Mouse (Mus musculus) embryonic facial prominence, embryonic 11.5 days (tissue): ENCODE measurements around the gene Ipo11. TPM values are rescaled to one million over a fixed set of nuclear protein-coding genes. Genes with fewer than 3 reads are reported as not detected.

Experiments used
- ATAC-seq: fragments of 200-750 bp; cut with Nextera tagmentation; replicated peaks from 2 replicates; pipeline ENCODE4 v1.8.0; 2017; ENCODE audit warnings: low read depth; ENCODE audit not compliant: insufficient number of reproducible peaks, low FRiP score, low TSS enrichment
- DNase-seq: peaks from one replicate; pipeline ENCODE4 v3.0.0-alpha.2; 2015; ENCODE audit warnings: low spot score
- H3K27ac ChIP-seq: fragments of 300-500 bp; sonication (generic); replicated peaks from 2 replicates; pipeline ENCODE4 v1.5.1; 2014; ENCODE audit warnings: mild to moderate bottlenecking, low read depth, low read length, control low read depth
- H3K27me3 ChIP-seq: fragments of 300-500 bp; sonication (generic); 2 replicates; pipeline ENCODE4 v1.6.1; 2014; ENCODE audit warnings: mild to moderate bottlenecking, low read length, moderate library complexity, mixed read lengths; ENCODE audit not compliant: control insufficient read depth, insufficient read depth
- H3K36me3 ChIP-seq: fragments of 300-500 bp; sonication (generic); replicated peaks from 2 replicates; pipeline ENCODE4 v1.6.1; 2014; ENCODE audit warnings: low read depth, mild to moderate bottlenecking, low read length, moderate library complexity, mixed read lengths; ENCODE audit not compliant: control insufficient read depth, insufficient read depth
- H3K4me1 ChIP-seq: fragments of 300-500 bp; sonication (generic); 2 replicates; pipeline ENCODE4 v1.6.1; 2014; ENCODE audit warnings: low read length, mixed read lengths; ENCODE audit not compliant: control insufficient read depth, insufficient read depth
- H3K4me2 ChIP-seq: fragments of 300-500 bp; sonication (generic); 2 replicates; pipeline ENCODE4 v1.6.1; 2014; ENCODE audit warnings: low read depth, mild to moderate bottlenecking, control low read depth, low read length, moderate library complexity
- H3K4me3 ChIP-seq: fragments of 300-500 bp; sonication (generic); 2 replicates; pipeline ENCODE4 v1.5.1; 2014; ENCODE audit warnings: low read depth, low read length, control low read depth
- H3K9ac ChIP-seq: fragments of 300-500 bp; sonication (generic); replicated peaks from 2 replicates; pipeline ENCODE4 v1.6.1; 2014; ENCODE audit warnings: mild to moderate bottlenecking, control low read depth, low read length
- H3K9me3 ChIP-seq: fragments of 300-500 bp; sonication (generic); replicated peaks from 2 replicates; pipeline ENCODE4 v1.6.1; 2016; ENCODE audit warnings: mild to moderate bottlenecking, low read length, inconsistent platforms, mixed read lengths; ENCODE audit not compliant: control insufficient read depth
- WGBS: fragments of 180-500 bp; shearing (Covaris S2); extraction: QIAGEN DNeasy Blood & Tissue Kit; methylation state at CpG from one replicate; pipeline ENCODE4 v1.1.7; 2014; 5-methylcytosine and 5-hydroxymethylcytosine counted together
- polyA plus RNA-seq: library from polyadenylated mRNA; unstranded; fragments of >200 nt; fragmentation: Nextera tagmentation; extraction: Ambion mirVana; gene quantifications from 2 replicates; pipeline ENCODE4 v1.2.1, GENCODE M21; 2014

Ipo11 gene
- 75.4 and 77.3 TPM in 2 replicates for polyA plus RNA-seq

DNA sequence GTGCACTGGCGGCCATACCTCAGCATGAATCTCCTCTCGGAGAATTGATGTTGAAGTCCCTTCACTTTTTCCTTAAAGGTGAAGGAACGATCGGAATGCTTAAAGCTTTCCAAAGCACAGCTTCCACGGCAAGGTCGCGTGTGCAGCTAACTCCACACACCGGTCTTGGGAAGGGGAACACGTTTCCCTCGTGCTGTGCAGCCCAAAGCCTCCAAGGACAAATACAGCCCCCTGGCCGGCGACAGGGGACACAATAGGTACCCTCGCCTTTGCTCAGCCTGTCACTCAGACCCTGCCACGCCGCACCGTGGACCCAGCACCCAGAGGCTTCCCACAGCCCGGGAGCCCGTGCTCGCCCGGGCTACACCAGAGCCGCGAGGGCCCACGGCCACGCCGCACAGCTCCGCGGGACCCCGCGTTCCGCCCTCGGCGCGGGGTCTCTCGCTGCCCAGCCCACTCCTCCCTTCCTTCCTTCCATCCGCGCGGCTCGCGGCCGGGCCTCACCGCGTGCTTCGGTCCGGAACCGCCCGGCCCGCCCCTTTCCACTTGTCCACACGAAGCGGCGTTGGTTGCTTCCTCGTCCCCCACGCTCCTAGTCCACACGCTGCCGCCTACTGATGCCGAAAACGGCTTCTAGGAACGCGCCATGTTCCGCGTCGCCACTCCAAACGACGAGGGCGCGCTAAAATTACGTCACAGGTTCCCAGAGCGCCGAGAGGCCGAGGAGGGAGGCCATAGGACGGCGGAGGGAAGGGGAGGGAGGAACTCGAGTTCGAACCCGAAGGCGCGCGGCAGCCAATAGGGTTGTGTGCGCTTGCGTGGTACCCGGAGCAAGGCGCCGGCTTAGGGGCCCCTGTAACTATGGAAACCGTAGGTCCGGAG, at the start of gene Ipo11:
Ipo11 (minus strand) TSS at position 703 of the 882 bp plus-strand sequence.
- Histone ChIP-seq H3K27me3 (no peaks in the 10 kb centered on the region), H3K4me1 (no peaks in the 10 kb centered on the region), H3K9ac (peak within 1 kb of the TSS; percentile 91), H3K36me3 (no peaks in the 10 kb centered on the region), H3K4me3 (peak within 1 kb of the TSS; percentile 97), H3K9me3 (no peaks in the 10 kb centered on the region), H3K27ac (peak within 1 kb of the TSS; percentile 57), H3K4me2 (peak within 1 kb of the TSS; percentile 29)
- ATAC-seq = peak; percentile 98
- peak; percentile 99 for DNase-seq
- WGBS = under 1% methylated on average over 84 of the region's 84 CpGs

DNA sequence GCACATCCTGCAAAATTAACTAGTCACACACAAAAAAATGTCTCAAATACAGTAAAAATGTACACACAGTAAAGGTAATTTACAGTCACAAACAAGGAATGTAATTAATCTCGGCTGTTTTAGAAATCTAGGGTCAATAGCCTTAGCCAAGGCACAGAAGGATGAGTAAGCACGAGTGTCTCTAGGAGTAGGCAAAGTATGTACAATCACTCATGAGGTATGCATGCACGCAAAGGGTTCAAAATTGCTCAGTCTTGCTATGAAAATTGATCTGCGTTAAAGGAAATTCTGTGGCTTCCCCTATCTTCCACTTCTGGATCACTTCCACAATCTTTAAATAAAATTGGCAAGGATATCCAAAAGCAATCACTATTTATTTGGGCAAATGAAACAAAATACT, 24.7 kb upstream of the Ipo11 start:
- DNase-seq = no peak
- Histone ChIP-seq H3K36me3 (peaks cover 7% of the 10 kb centered on the region), H3K9ac (no peak overlapping the region), H3K9me3 (no peaks in the 10 kb centered on the region), H3K4me3 (no peak overlapping the region), H3K4me2 (no peak overlapping the region), H3K27me3 (no peaks in the 10 kb centered on the region), H3K27ac (no peak overlapping the region), H3K4me1 (no peaks in the 10 kb centered on the region)
- ATAC-seq = no peak
- 91% methylated on average over 4 of the region's 4 CpGs for WGBS

DNA sequence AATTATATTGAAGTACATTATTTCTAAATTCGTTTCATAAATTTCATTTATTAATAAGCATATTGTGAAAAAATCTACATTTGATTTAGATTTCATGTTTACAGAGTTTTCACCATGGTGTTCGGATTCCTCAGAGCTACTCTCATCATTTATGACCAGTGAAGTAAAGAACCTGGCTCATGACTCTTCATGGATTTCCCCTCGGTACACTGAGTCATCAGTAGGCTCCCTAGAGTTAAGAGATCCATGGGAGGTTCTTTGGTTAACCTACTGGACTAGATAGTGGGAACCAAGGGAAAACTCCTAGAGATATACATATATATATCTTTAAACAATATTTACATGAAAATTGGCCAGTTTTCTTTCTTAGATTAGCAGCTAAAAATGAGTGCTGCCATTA, 23.8 kb upstream of the Ipo11 start:
- DNase-seq = no peak
- no peak overlapping the region for H3K4me2 ChIP-seq
- no peaks in the 10 kb centered on the region for H3K27me3 ChIP-seq
- H3K27ac ChIP-seq = no peak overlapping the region
- H3K36me3 ChIP-seq = peaks cover 7% of the 10 kb centered on the region
- no peak overlapping the region for H3K4me3 ChIP-seq
- H3K9me3 ChIP-seq = no peaks in the 10 kb centered on the region
- no peak for ATAC-seq
- 88% methylated on average over 3 of the region's 3 CpGs for WGBS
- H3K9ac ChIP-seq = no peak overlapping the region
- no peaks in the 10 kb centered on the region for H3K4me1 ChIP-seq

GRCm38 (mm10) chr13:106958286-106958685, 21.5 kb upstream of the Ipo11 start:
- Histone ChIP-seq H3K4me2 (no peak overlapping the region), H3K27ac (no peak overlapping the region), H3K4me3 (no peak overlapping the region), H3K4me1 (no peaks in the 10 kb centered on the region), H3K9me3 (no peaks in the 10 kb centered on the region), H3K36me3 (peaks cover 9% of the 10 kb centered on the region), H3K27me3 (no peaks in the 10 kb centered on the region), H3K9ac (no peak overlapping the region)
- WGBS = 89% methylated on average over 3 of the region's 3 CpGs
- no peak for ATAC-seq
- no peak for DNase-seq

- DNase-seq = no peak
- H3K36me3 ChIP-seq = peaks cover 9% of the 10 kb centered on the region
- H3K27me3 ChIP-seq = no peaks in the 10 kb centered on the region
- 90% methylated on average over 4 of the region's 4 CpGs for WGBS
- no peak overlapping the region for H3K27ac ChIP-seq
- no peak for ATAC-seq
- no peaks in the 10 kb centered on the region for H3K9me3 ChIP-seq
- H3K4me1 ChIP-seq = no peaks in the 10 kb centered on the region
- no peak overlapping the region for H3K9ac ChIP-seq
- H3K4me2 ChIP-seq = no peak overlapping the region
- H3K4me3 ChIP-seq = no peak overlapping the region
Observed at GRCm38 (mm10) chr13:106957554-106957953, 20.8 kb upstream of the Ipo11 start.

- H3K4me3 ChIP-seq = no peak overlapping the region
- DNase-seq = no peak
- H3K9ac ChIP-seq = no peak overlapping the region
- no peak overlapping the region for H3K27ac ChIP-seq
- H3K36me3 ChIP-seq = peaks cover 11% of the 10 kb centered on the region
- H3K4me1 ChIP-seq = no peaks in the 10 kb centered on the region
- no peak for ATAC-seq
- 92% methylated on average over 3 of the region's 3 CpGs for WGBS
- H3K4me2 ChIP-seq = no peak overlapping the region
- no peaks in the 10 kb centered on the region for H3K9me3 ChIP-seq
- H3K27me3 ChIP-seq = no peaks in the 10 kb centered on the region
Observed at GRCm38 (mm10) chr13:106954880-106955279, 18.1 kb upstream of the Ipo11 start.

GRCm38 (mm10) chr13:106947583-106947982, 10.8 kb upstream of the Ipo11 start:
- no peak overlapping the region for H3K27ac ChIP-seq
- H3K4me2 ChIP-seq = peak overlapping the region; percentile 48
- peak overlapping the region; percentile 71 for H3K4me3 ChIP-seq
- no peaks in the 10 kb centered on the region for H3K27me3 ChIP-seq
- WGBS = 5% methylated on average over 6 of the region's 6 CpGs
- H3K36me3 ChIP-seq = peaks cover 3% of the 10 kb centered on the region; the same call in 1 of the 2 replicates
- peak overlapping the region; percentile 89 for H3K9ac ChIP-seq
- H3K9me3 ChIP-seq = no peaks in the 10 kb centered on the region
- ATAC-seq (no peak), DNase-seq (no peak)
- H3K4me1 ChIP-seq = no peaks in the 10 kb centered on the region
